Mouse (Mus musculus): ENCODE results near the gene Tpsg1. TPM values are rescaled to one million over a fixed set of nuclear protein-coding genes. Genes with fewer than 3 reads are reported as not detected.

The Tpsg1 gene
- polyA plus RNA-seq, 1 experiment from 2014 or later = 0.50 TPM

Other genes starting within 250 kb of the Tpsg1 start
- gene Ptx4, start 248.5 kb upstream of the Tpsg1 start, polyA plus RNA-seq (2016; fragmentation: Nextera tagmentation; extraction: Ambion mirVana) = not detected in 2 replicates
- 23.5 and 24.7 TPM in 2 replicates for gene Clcn7, start 235.9 kb upstream of the Tpsg1 start, polyA plus RNA-seq (2016; fragmentation: Nextera tagmentation; extraction: Ambion mirVana)
- gene Ccdc154, start 206.8 kb upstream of the Tpsg1 start, polyA plus RNA-seq (2016; fragmentation: Nextera tagmentation; extraction: Ambion mirVana) = not detected in 2 replicates
- not detected in 2 replicates for gene Gm38655, start 193.8 kb upstream of the Tpsg1 start, polyA plus RNA-seq (2016; fragmentation: Nextera tagmentation; extraction: Ambion mirVana)
- 35.6 and 36.3 TPM in 2 replicates for gene BC003965, start 184.7 kb upstream of the Tpsg1 start, polyA plus RNA-seq (2016; fragmentation: Nextera tagmentation; extraction: Ambion mirVana)
- 8.5 and 8.6 TPM in 2 replicates for gene Unkl, start 180.9 kb upstream of the Tpsg1 start, polyA plus RNA-seq (2016; fragmentation: Nextera tagmentation; extraction: Ambion mirVana)
- 63.3 and 73.2 TPM in 2 replicates for gene Gnptg, start 129.1 kb upstream of the Tpsg1 start, polyA plus RNA-seq (2016; fragmentation: Nextera tagmentation; extraction: Ambion mirVana)
- 76.9 and 86.4 TPM in 2 replicates for gene Tsr3, start 129.1 kb upstream of the Tpsg1 start, polyA plus RNA-seq (2016; fragmentation: Nextera tagmentation; extraction: Ambion mirVana)
- gene Baiap3, start 112.9 kb upstream of the Tpsg1 start, polyA plus RNA-seq (2016; fragmentation: Nextera tagmentation; extraction: Ambion mirVana) = 2.3 and 3.5 TPM in 2 replicates
- 862 and 894 TPM in 2 replicates for gene Ube2i, start 94.7 kb upstream of the Tpsg1 start, polyA plus RNA-seq (2016; fragmentation: Nextera tagmentation; extraction: Ambion mirVana)
- not detected in 2 replicates for gene Prss34, start 70.9 kb upstream of the Tpsg1 start, polyA plus RNA-seq (2016; fragmentation: Nextera tagmentation; extraction: Ambion mirVana)
- not detected in 2 replicates for gene Prss28, start 60.6 kb upstream of the Tpsg1 start, polyA plus RNA-seq (2016; fragmentation: Nextera tagmentation; extraction: Ambion mirVana)
- gene Prss29, start 50.6 kb upstream of the Tpsg1 start, polyA plus RNA-seq (2016; fragmentation: Nextera tagmentation; extraction: Ambion mirVana) = not detected in 2 replicates
- gene Tpsab1, start 23.7 kb upstream of the Tpsg1 start, polyA plus RNA-seq (2016; fragmentation: Nextera tagmentation; extraction: Ambion mirVana) = not detected in 2 replicates
- not detected in 2 replicates for gene Tpsb2, start 3.0 kb upstream of the Tpsg1 start, polyA plus RNA-seq (2016; fragmentation: Nextera tagmentation; extraction: Ambion mirVana)
- 3.9 and 6.8 TPM in 2 replicates for gene Cacna1h, start 64.5 kb downstream of the Tpsg1 start, polyA plus RNA-seq (2016; fragmentation: Nextera tagmentation; extraction: Ambion mirVana)
- 1.2 and 2.8 TPM in 2 replicates for gene Tekt4, start 85.3 kb downstream of the Tpsg1 start, polyA plus RNA-seq (2016; fragmentation: Nextera tagmentation; extraction: Ambion mirVana)
- gene Sstr5, start 128.0 kb downstream of the Tpsg1 start, polyA plus RNA-seq (2016; fragmentation: Nextera tagmentation; extraction: Ambion mirVana) = 0.06 and 0.27 TPM in 2 replicates
- gene Sox8, start 201.4 kb downstream of the Tpsg1 start, polyA plus RNA-seq (2016; fragmentation: Nextera tagmentation; extraction: Ambion mirVana) = 9.1 and 10.7 TPM in 2 replicates
- gene Lmf1, start 209.8 kb downstream of the Tpsg1 start, polyA plus RNA-seq (2016; fragmentation: Nextera tagmentation; extraction: Ambion mirVana) = 27.3 and 29.4 TPM in 2 replicates